Mouse (Mus musculus): ENCODE data around the gene Acot6.

GRCm38 (mm10) chr12:84053173-84053572, 47.3 kb upstream of the Acot6 start:
- TF ChIP-seq CTCF (IDR thresholded peaks at IDR 0.05; ENCODE audit: low read depth) (no peak), EP300 (IDR thresholded peaks at IDR 0.05; ENCODE audit: low read depth) (no peak)
